Mouse (Mus musculus) frontal cortex, adult (tissue): ENCODE data around the gene Abcd3.

Experiments used
- ATAC-seq: cut with Nextera tagmentation; 2 replicates; pipeline ENCODE4 v1.9.2; 2017; ENCODE audit warnings: mild to moderate bottlenecking, moderate library complexity, mixed read lengths; ENCODE audit not compliant: low TSS enrichment

Abcd3 gene

GRCm38 (mm10) chr3:121814877-121815548 is at the start of gene Abcd3:
Gene Abcd3, minus strand, starts transcription at chr3:121815302.
- peak; percentile 92 for ATAC-seq

GRCm38 (mm10) chr3:121859142-121859541 is 44.0 kb upstream of the Abcd3 start:
- no peak for ATAC-seq

- no peak for ATAC-seq
These were observed 41.0 kb upstream of the Abcd3 start for GRCm38 (mm10) chr3:121856131-121856530.

- peak; percentile 90 for ATAC-seq
These were observed 38.8 kb upstream of the Abcd3 start for GRCm38 (mm10) chr3:121853781-121854520.

- no peak for ATAC-seq
These were observed 37.1 kb upstream of the Abcd3 start for GRCm38 (mm10) chr3:121852074-121852826.

GRCm38 (mm10) chr3:121851006-121851405 is 35.9 kb upstream of the Abcd3 start:
- ATAC-seq, result no peak

GRCm38 (mm10) chr3:121850381-121850780 is 35.3 kb upstream of the Abcd3 start:
- no peak for ATAC-seq

- ATAC-seq, result no peak
These were observed 32.2 kb upstream of the Abcd3 start for GRCm38 (mm10) chr3:121847296-121847695.

GRCm38 (mm10) chr3:121844658-121845057 is 29.6 kb upstream of the Abcd3 start:
- no peak for ATAC-seq

- no peak for ATAC-seq
These were observed 28.9 kb upstream of the Abcd3 start for GRCm38 (mm10) chr3:121844013-121844412.

GRCm38 (mm10) chr3:121843254-121843653 is 28.2 kb upstream of the Abcd3 start:
- ATAC-seq, result no peak

GRCm38 (mm10) chr3:121842306-121842860 is 27.3 kb upstream of the Abcd3 start:
- no peak for ATAC-seq

GRCm38 (mm10) chr3:121841412-121842014 is 26.4 kb upstream of the Abcd3 start:
- ATAC-seq, result no peak

- ATAC-seq, result no peak
These were observed 25.2 kb upstream of the Abcd3 start for GRCm38 (mm10) chr3:121840351-121840750.

GRCm38 (mm10) chr3:121834732-121835131 is 19.6 kb upstream of the Abcd3 start:
- no peak for ATAC-seq

GRCm38 (mm10) chr3:121834250-121834649 is 19.1 kb upstream of the Abcd3 start:
- no peak for ATAC-seq

GRCm38 (mm10) chr3:121825092-121825491 is 10.0 kb upstream of the Abcd3 start:
- ATAC-seq, result no peak

- ATAC-seq, result no peak
These were observed 9.2 kb upstream of the Abcd3 start for GRCm38 (mm10) chr3:121824319-121824718.

- ATAC-seq, result no peak
These were observed 7.5 kb upstream of the Abcd3 start for GRCm38 (mm10) chr3:121822643-121823042.

GRCm38 (mm10) chr3:121821559-121822143 is 6.5 kb upstream of the Abcd3 start:
- no peak for ATAC-seq

GRCm38 (mm10) chr3:121819693-121820200 is 4.6 kb upstream of the Abcd3 start:
- ATAC-seq, result no peak
